Comparison of ENCODE assay signal across 10 mouse cellular contexts in the genomic region with DNA sequence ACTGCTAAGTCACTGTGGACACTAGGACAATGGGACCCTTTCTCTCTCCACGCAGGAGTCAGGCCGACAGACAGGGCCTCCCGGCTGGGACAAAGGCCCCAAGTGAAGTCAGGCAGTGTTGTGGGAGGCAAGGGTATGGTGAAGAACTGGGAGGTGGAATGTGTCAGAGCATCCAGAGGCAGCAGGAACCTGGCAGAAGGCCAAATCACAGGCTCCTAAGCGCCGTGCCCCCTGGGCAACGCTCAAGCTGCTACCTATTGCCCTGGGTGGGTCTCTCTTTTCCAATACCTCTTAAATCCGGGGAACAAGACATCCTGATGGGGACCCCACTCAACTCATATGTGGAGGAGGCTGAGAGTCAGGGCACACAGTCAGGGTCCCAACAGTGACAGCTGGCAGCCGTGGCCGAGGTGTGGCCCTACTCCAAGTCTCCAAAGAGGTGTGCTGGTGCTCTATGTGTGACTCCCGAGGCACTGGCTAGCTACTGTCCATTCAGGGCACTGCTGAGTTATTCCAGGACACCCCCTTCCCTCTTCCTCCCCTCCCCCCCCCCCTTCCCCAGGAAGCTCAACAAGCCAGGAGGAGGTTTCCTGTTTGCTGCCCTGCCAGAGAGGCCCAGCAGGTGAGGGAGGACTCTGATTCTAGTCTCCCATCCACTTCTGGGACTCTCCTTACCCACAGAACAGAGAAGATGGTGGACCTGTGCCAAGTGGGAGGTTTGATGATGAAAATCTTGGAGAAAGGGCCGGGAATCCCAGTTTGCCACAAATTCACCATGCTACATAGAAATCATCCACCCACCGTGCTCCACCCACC. TPM values are rescaled to one million over a fixed set of nuclear protein-coding genes. Genes with fewer than 3 reads are reported as not detected.
DNase-seq lines count a peak whose midpoint lies in the region; ATAC-seq and TF ChIP-seq lines count a peak whose summit lies in the region.
"Had no signal": no experiment of that assay in that cellular context is flagged by ENCODE, and none has a peak within 500 bp of the region (broad histone marks: within the 10 kb centered on the region; RNA-seq: fewer than 3 reads in every experiment).

No protein-coding gene starts in this region.

- TF ChIP-seq EP300 in lung, postnatal 0 days (IDR thresholded peaks at IDR 0.05): no peak

- no peak overlapping the region for H3K9ac ChIP-seq in intestine, embryonic 14.5 days (ENCODE audit: low read length)
- H3K9ac ChIP-seq in intestine, postnatal 0 days (ENCODE audit: low read depth, low read length): no peak overlapping the region
- no peak overlapping the region for H3K9ac ChIP-seq in lung, postnatal 0 days (replicated peaks; ENCODE audit: low read depth)

- ATAC-seq in intestine, embryonic 14.5 days (replicated peaks; ENCODE audit: low FRiP score, low TSS enrichment, low read depth): no peak
- ATAC-seq in intestine, postnatal 0 days: no peak
- no peak for ATAC-seq in lung, postnatal 0 days

- H3K4me1 ChIP-seq in intestine, embryonic 14.5 days (replicated peaks; ENCODE audit: control insufficient read depth, insufficient read depth, low read length): peaks cover 57% of the 10 kb centered on the region
- peaks cover 42% of the 10 kb centered on the region for H3K4me1 ChIP-seq in intestine, postnatal 0 days (replicated peaks; ENCODE audit: control insufficient read depth, insufficient read depth, low read length)
- H3K4me1 ChIP-seq in brown adipose tissue, adult 24 weeks (ENCODE audit: control insufficient read depth, insufficient read depth, insufficient read length, low read length): peaks cover 30% of the 10 kb centered on the region
- peaks cover 49% of the 10 kb centered on the region; the same call in 1 of the 2 replicates for H3K4me1 ChIP-seq in lung, postnatal 0 days (ENCODE audit: insufficient read depth, low read depth, low read length)
- H3K4me1 ChIP-seq in thymus, adult 2 months (replicated peaks; ENCODE audit: control insufficient read depth, insufficient read depth, low read length): peaks cover 28% of the 10 kb centered on the region

- no peak overlapping the region for H3K4me2 ChIP-seq in intestine, embryonic 14.5 days (ENCODE audit: low read length)
- no peak overlapping the region for H3K4me2 ChIP-seq in intestine, postnatal 0 days (replicated peaks; ENCODE audit: low read depth)
- H3K4me2 ChIP-seq in lung, postnatal 0 days (replicated peaks; ENCODE audit: low read depth, low read length): 0 out of 2 replicates have a peak overlapping the region, but pooled peaks have one; percentile 6

- peak overlapping the region; percentile 77 for H3K27ac ChIP-seq in intestine, embryonic 14.5 days (ENCODE audit: low read depth)
- H3K27ac ChIP-seq in intestine, postnatal 0 days (ENCODE audit: low read depth, low read length): no peak overlapping the region
- peak overlapping the region; percentile 97 for H3K27ac ChIP-seq in brown adipose tissue, adult 24 weeks (replicated peaks; ENCODE audit: low read depth, low read length)
- H3K27ac ChIP-seq in lung, postnatal 0 days (ENCODE audit: low read length): peak overlapping the region; percentile 85
- H3K27ac ChIP-seq in thymus, adult 2 months (ENCODE audit: control insufficient read depth, insufficient read depth, low read length): no peak overlapping the region
- H3K27ac ChIP-seq: macrophage had no signal

- WGBS in intestine, embryonic 14.5 days: 40% methylated on average over 12 of the region's 12 CpGs
- 46% methylated on average over 12 of the region's 12 CpGs for WGBS in intestine, postnatal 0 days
- 14% methylated on average over 12 of the region's 12 CpGs for WGBS in lung, postnatal 0 days
- WGBS in thymus, adult 2 months: 81% methylated on average over 12 of the region's 12 CpGs

- peaks cover 25% of the 10 kb centered on the region for H3K27me3 ChIP-seq in intestine, embryonic 14.5 days (replicated peaks; ENCODE audit: control insufficient read depth, insufficient read depth, low read length)
- H3K27me3 ChIP-seq in intestine, postnatal 0 days (replicated peaks; ENCODE audit: control insufficient read depth, insufficient read depth, low read length): peaks cover 24% of the 10 kb centered on the region
- peaks cover 12% of the 10 kb centered on the region; the same call in 1 of the 2 replicates for H3K27me3 ChIP-seq in lung, postnatal 0 days (replicated peaks; ENCODE audit: insufficient read depth, low read length)
- no peaks in the 10 kb centered on the region for H3K27me3 ChIP-seq in thymus, adult 2 months (ENCODE audit: control insufficient read depth, insufficient read depth, low read length)

- H3K4me3 ChIP-seq in intestine, embryonic 14.5 days (ENCODE audit: low read depth, low read length): no peak overlapping the region
- H3K4me3 ChIP-seq in intestine, postnatal 0 days (ENCODE audit: low read depth, low read length): no peak overlapping the region
- peak overlapping the region; percentile 11; the same call in 1 of the 2 replicates for H3K4me3 ChIP-seq in brown adipose tissue, adult 24 weeks (ENCODE audit: insufficient read depth, low read depth, low read length)
- no peak overlapping the region for H3K4me3 ChIP-seq in lung, postnatal 0 days (ENCODE audit: low read depth, low read length)
- no peak overlapping the region for H3K4me3 ChIP-seq in thymus, adult 2 months (ENCODE audit: control insufficient read depth, insufficient read depth, low read length)

- no peak for TF ChIP-seq POLR2A in thymus, adult 2 months (IDR thresholded peaks at IDR 0.05; ENCODE audit: control insufficient read depth, extremely low read depth, insufficient read depth, low read length, poor library complexity)

- no peaks in the 10 kb centered on the region for H3K36me3 ChIP-seq in intestine, embryonic 14.5 days (ENCODE audit: control insufficient read depth, insufficient read depth, low read length)
- H3K36me3 ChIP-seq in intestine, postnatal 0 days (ENCODE audit: control insufficient read depth, insufficient read depth): peaks cover 3% of the 10 kb centered on the region; the same call in 1 of the 2 replicates
- H3K36me3 ChIP-seq in lung, postnatal 0 days (ENCODE audit: insufficient read depth, low read length): no peaks in the 10 kb centered on the region
- H3K36me3 ChIP-seq in thymus, adult 2 months (ENCODE audit: control insufficient read depth, insufficient read depth, low read length): no peaks in the 10 kb centered on the region

- TF ChIP-seq CTCF in intestine, postnatal 0 days (IDR thresholded peaks at IDR 0.05; ENCODE audit: low read depth): no peak
- no peak for TF ChIP-seq CTCF in lung, postnatal 0 days (IDR thresholded peaks at IDR 0.05)
- no peak for TF ChIP-seq CTCF in thymus, adult 2 months (IDR thresholded peaks at IDR 0.05; ENCODE audit: borderline replicate concordance, control insufficient read depth, extremely low read depth, insufficient read depth, low read length, poor library complexity)

- intact Hi-C loops in left cerebral cortex, postnatal 36 days (cut with DNase I): no loop called here

- DNase-seq in intestine, embryonic 14.5 days (ENCODE audit: low spot score): no peak
- peak; percentile 59 for DNase-seq in heart, postnatal 4 days
- peak; percentile 39 for DNase-seq in lung, postnatal 0 days (ENCODE audit: low spot score)
- DNase-seq in left cerebral cortex, postnatal 36 days (ENCODE audit: low spot score in 2 of 2): no peak
- no peak for DNase-seq in adrenal gland, postnatal 25 days
- DNase-seq in thymus, adult 2 months: no peak

- H3K9me3 ChIP-seq in intestine, embryonic 14.5 days (ENCODE audit: control insufficient read depth, low read length): no peaks in the 10 kb centered on the region
- H3K9me3 ChIP-seq in intestine, postnatal 0 days (ENCODE audit: control insufficient read depth): no peaks in the 10 kb centered on the region
- H3K9me3 ChIP-seq in lung, postnatal 0 days (ENCODE audit: low read length): no peaks in the 10 kb centered on the region

RNA-seq across cellular contexts. Expression of gene Bcan, which starts 14.3 kb away (rescaled TPM):
- 0.26 and 0.73 TPM in 2 replicates for polyA plus RNA-seq in intestine, embryonic 14.5 days (2014; fragmentation: Nextera tagmentation; extraction: Ambion mirVana)
- 0.17 and 0.24 TPM in 2 replicates for polyA plus RNA-seq in intestine, postnatal 0 days (2015; fragmentation: Nextera tagmentation; extraction: Ambion mirVana)
- not detected in 2 replicates for polyA plus RNA-seq in brown adipose tissue, adult 24 weeks (2012; ENCODE audit: insufficient read depth, insufficient read length, missing spikeins)
- total RNA-seq in heart, postnatal 4 days (2021): under 1 TPM; 0.12 to 0.29 TPM
- polyA plus RNA-seq in lung, postnatal 0 days (2015; fragmentation: Nextera tagmentation; extraction: Ambion mirVana): 0.33 and 0.56 TPM in 2 replicates
- 100 to 1,000 TPM; 251 to 278 TPM for total RNA-seq in left cerebral cortex, postnatal 36 days (2021)
- total RNA-seq in adrenal gland, postnatal 25 days (2021): 62.8 and 74.9 TPM in 2 replicates
- polyA plus RNA-seq in thymus, adult 2 months (2012; rRNA removed): 0.23 and 0.54 TPM in 2 replicates
- total RNA-seq: MEL had no signal
- polyA plus RNA-seq: macrophage had no signal

RNA-seq across cellular contexts. Expression of gene Nes, which starts 14.8 kb away (rescaled TPM):
- polyA plus RNA-seq in intestine, embryonic 14.5 days (2014; fragmentation: Nextera tagmentation; extraction: Ambion mirVana): 11.9 and 13.4 TPM in 2 replicates
- polyA plus RNA-seq in intestine, postnatal 0 days (2015; fragmentation: Nextera tagmentation; extraction: Ambion mirVana): 9.2 and 9.5 TPM in 2 replicates
- polyA plus RNA-seq in brown adipose tissue, adult 24 weeks (2012; ENCODE audit: insufficient read depth, insufficient read length, missing spikeins): 7.6 and 8.4 TPM in 2 replicates
- total RNA-seq in heart, postnatal 4 days (2021): 10 to 100 TPM; 66.5 to 70.4 TPM
- 22.2 and 30.7 TPM in 2 replicates for polyA plus RNA-seq in lung, postnatal 0 days (2015; fragmentation: Nextera tagmentation; extraction: Ambion mirVana)
- 1 to 10 TPM; 4.6 to 6.2 TPM for total RNA-seq in left cerebral cortex, postnatal 36 days (2021)
- total RNA-seq in adrenal gland, postnatal 25 days (2021): 8.7 and 9.3 TPM in 2 replicates
- 1.1 and 1.3 TPM in 2 replicates for polyA plus RNA-seq in thymus, adult 2 months (2012; rRNA removed)
- total RNA-seq: MEL had no signal

RNA-seq across cellular contexts. Expression of gene Crabp2, which starts 37.2 kb away (rescaled TPM):
- polyA plus RNA-seq in intestine, embryonic 14.5 days (2014; fragmentation: Nextera tagmentation; extraction: Ambion mirVana): 9.7 and 14.4 TPM in 2 replicates
- polyA plus RNA-seq in intestine, postnatal 0 days (2015; fragmentation: Nextera tagmentation; extraction: Ambion mirVana): 0.81 and 1.9 TPM in 2 replicates
- polyA plus RNA-seq in brown adipose tissue, adult 24 weeks (2012; ENCODE audit: insufficient read depth, insufficient read length, missing spikeins): not detected in 2 replicates
- 1 to 10 TPM in 1 of 2 experiments, under 1 TPM in 1; 0.91 to 1.0 TPM for total RNA-seq in heart, postnatal 4 days (2021)
- 0.21 and 0.38 TPM in 2 replicates for polyA plus RNA-seq in lung, postnatal 0 days (2015; fragmentation: Nextera tagmentation; extraction: Ambion mirVana)
- total RNA-seq in left cerebral cortex, postnatal 36 days (2021): 1 to 10 TPM; 3.4 to 6.0 TPM
- not detected in 2 replicates for total RNA-seq in adrenal gland, postnatal 25 days (2021)
- 1.6 and 2.3 TPM in 2 replicates for polyA plus RNA-seq in thymus, adult 2 months (2012; rRNA removed)
- polyA plus RNA-seq: macrophage had no signal

RNA-seq across cellular contexts. Expression of gene Hapln2, which starts 41.7 kb away (rescaled TPM):
- 0.13 TPM in 1 of 2 replicates, not detected in the other for polyA plus RNA-seq in intestine, embryonic 14.5 days (2014; fragmentation: Nextera tagmentation; extraction: Ambion mirVana)
- polyA plus RNA-seq in intestine, postnatal 0 days (2015; fragmentation: Nextera tagmentation; extraction: Ambion mirVana): not detected in 2 replicates
- not detected in 2 replicates for polyA plus RNA-seq in brown adipose tissue, adult 24 weeks (2012; ENCODE audit: insufficient read depth, insufficient read length, missing spikeins)
- not detected for total RNA-seq in heart, postnatal 4 days (2021)
- not detected in 2 replicates for polyA plus RNA-seq in lung, postnatal 0 days (2015; fragmentation: Nextera tagmentation; extraction: Ambion mirVana)
- 10 to 100 TPM; 14.5 to 15.4 TPM for total RNA-seq in left cerebral cortex, postnatal 36 days (2021)
- total RNA-seq in adrenal gland, postnatal 25 days (2021): not detected in 2 replicates
- polyA plus RNA-seq in thymus, adult 2 months (2012; rRNA removed): 0.23 and 0.26 TPM in 2 replicates
- total RNA-seq: MEL had no signal
- polyA plus RNA-seq: macrophage had no signal

RNA-seq across cellular contexts. Expression of gene Rrnad1, which starts 55.2 kb away (rescaled TPM):
- polyA plus RNA-seq in intestine, embryonic 14.5 days (2014; fragmentation: Nextera tagmentation; extraction: Ambion mirVana): 17.9 and 21.8 TPM in 2 replicates
- polyA plus RNA-seq in intestine, postnatal 0 days (2015; fragmentation: Nextera tagmentation; extraction: Ambion mirVana): 5.8 and 6.1 TPM in 2 replicates
- 4.5 and 6.7 TPM in 2 replicates for polyA plus RNA-seq in brown adipose tissue, adult 24 weeks (2012; ENCODE audit: insufficient read depth, insufficient read length, missing spikeins)
- 1 to 10 TPM; 7.7 to 8.9 TPM for total RNA-seq in heart, postnatal 4 days (2021)
- polyA plus RNA-seq in lung, postnatal 0 days (2015; fragmentation: Nextera tagmentation; extraction: Ambion mirVana): 10.8 and 11.2 TPM in 2 replicates
- total RNA-seq in left cerebral cortex, postnatal 36 days (2021): 10 to 100 TPM; 16.4 to 23.9 TPM
- 17.9 and 24.1 TPM in 2 replicates for total RNA-seq in adrenal gland, postnatal 25 days (2021)
- 68.0 and 75.4 TPM in 2 replicates for polyA plus RNA-seq in thymus, adult 2 months (2012; rRNA removed)

Comparison
In these comparisons a context has a peak if more than half of its experiments do, and no peak if none do; other contexts are left out.
1. H3K27ac ChIP-seq: peak in intestine, embryonic 14.5 days (single experiment), brown adipose tissue, adult 24 weeks (single experiment) and lung, postnatal 0 days (single experiment); none in intestine, postnatal 0 days (single experiment) and thymus, adult 2 months (single experiment).
2. DNase-seq: peak in heart, postnatal 4 days (single experiment) and lung, postnatal 0 days (single experiment); none in intestine, embryonic 14.5 days (single experiment), left cerebral cortex, postnatal 36 days (0 of 2), adrenal gland, postnatal 25 days (single experiment) and thymus, adult 2 months (single experiment).